Mouse (Mus musculus): ENCODE measurements around the gene Itm2b.

Itm2b gene

GRCm38 (mm10) chr14:73369634-73370033 lies 15.5 kb downstream of the Itm2b start:
- no peak for DNase-seq (ENCODE audit: low spot score in 2 of 2)

DNA sequence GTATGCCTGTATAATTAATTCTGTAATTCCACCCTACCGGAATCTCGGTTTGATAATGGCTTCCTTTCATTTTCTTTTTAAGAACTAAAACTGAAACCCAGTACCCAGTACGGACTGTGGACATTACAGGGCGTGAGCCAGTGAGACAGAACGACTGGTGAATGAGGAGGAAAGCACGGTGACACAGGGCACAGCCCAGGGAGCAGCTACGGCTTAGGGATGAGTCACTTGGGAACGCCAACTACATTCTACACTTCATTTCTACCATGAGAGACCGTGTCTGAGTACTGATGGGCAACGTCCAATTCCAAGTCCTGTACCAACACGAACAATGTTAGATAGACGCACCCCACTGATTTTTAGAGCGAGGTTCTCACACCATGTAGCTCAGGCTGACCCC lies 16.1 kb downstream of the Itm2b start:
- no peak for DNase-seq (ENCODE audit: low spot score in 2 of 2)

- DNase-seq (ENCODE audit: low spot score in 2 of 2): no peak
Measured at GRCm38 (mm10) chr14:73368221-73368620, 16.9 kb downstream of the Itm2b start.

DNA sequence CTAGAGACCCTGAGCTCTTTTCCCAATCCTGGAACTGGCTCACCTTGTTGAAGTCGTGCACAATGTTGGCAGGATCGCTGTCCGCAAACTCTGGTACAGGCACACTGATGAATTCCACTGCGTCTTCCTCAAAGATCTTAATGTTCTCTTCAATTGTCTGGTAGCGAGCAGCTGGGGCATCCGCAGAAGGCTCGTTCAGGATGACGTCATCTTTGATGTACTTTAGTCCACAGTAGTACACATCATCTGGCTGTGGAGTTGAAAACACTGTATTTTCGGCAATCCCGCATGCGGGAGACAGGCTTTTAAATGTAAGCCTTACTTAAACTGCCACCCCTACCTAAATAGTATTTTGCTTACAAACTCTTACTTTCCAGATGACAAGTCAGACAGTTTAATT lies 18.8 kb downstream of the Itm2b start:
- no peak for DNase-seq (ENCODE audit: low spot score in 2 of 2)

GRCm38 (mm10) chr14:73363782-73364181 lies 21.3 kb downstream of the Itm2b start:
- DNase-seq (ENCODE audit: low spot score in 2 of 2): no peak

- no peak for DNase-seq (ENCODE audit: low spot score in 2 of 2)
Measured at GRCm38 (mm10) chr14:73354700-73355099, 30.4 kb downstream of the Itm2b start.

DNA sequence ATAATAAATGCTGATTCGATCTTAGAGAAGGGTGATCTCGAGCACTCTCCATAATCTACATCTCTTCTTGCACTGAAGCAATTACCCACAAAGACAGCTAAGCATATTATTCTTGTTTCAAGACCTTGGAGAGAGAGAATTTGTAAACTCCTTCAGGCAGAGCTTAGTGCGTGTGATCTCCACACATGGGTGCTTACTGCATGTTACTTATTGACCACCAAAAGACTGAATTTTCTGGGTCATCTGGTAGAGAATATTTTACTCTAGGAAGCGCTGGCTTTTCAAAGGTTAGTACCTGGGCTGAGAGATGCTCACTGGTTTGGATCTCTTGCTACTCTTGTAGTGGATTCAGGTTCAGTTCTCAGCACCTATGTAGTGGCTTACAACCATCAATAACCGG lies 34.0 kb downstream of the Itm2b start:
- no peak for DNase-seq (ENCODE audit: low spot score in 2 of 2)

- no peak for DNase-seq (ENCODE audit: low spot score in 2 of 2)
Measured at GRCm38 (mm10) chr14:73350029-73350428, 35.1 kb downstream of the Itm2b start.

GRCm38 (mm10) chr14:73349061-73349670 lies 35.9 kb downstream of the Itm2b start:
- no peak for DNase-seq (ENCODE audit: low spot score in 2 of 2)

DNA sequence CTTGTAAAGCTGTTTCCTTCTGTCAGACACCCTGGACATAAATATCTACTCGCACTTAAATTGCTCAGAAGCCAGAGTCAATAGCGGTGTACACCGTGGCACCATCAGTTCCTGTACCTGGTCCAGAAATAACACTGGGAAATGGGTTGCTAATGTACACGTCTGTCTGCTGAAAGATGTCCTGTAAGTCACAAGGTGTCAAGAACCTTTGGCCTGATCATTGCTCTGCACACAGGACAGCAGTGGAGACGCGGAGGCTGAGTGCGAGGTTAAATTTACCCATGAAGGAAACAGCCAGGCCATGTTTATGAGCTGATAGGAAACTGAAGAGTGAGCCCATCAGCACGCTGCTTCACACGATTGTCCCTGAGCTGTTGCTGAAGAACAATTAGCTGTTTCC lies 37.8 kb downstream of the Itm2b start:
- DNase-seq (ENCODE audit: low spot score in 2 of 2): no peak

- DNase-seq (ENCODE audit: low spot score in 2 of 2): no peak
Measured at GRCm38 (mm10) chr14:73345614-73346013, 39.5 kb downstream of the Itm2b start.

DNA sequence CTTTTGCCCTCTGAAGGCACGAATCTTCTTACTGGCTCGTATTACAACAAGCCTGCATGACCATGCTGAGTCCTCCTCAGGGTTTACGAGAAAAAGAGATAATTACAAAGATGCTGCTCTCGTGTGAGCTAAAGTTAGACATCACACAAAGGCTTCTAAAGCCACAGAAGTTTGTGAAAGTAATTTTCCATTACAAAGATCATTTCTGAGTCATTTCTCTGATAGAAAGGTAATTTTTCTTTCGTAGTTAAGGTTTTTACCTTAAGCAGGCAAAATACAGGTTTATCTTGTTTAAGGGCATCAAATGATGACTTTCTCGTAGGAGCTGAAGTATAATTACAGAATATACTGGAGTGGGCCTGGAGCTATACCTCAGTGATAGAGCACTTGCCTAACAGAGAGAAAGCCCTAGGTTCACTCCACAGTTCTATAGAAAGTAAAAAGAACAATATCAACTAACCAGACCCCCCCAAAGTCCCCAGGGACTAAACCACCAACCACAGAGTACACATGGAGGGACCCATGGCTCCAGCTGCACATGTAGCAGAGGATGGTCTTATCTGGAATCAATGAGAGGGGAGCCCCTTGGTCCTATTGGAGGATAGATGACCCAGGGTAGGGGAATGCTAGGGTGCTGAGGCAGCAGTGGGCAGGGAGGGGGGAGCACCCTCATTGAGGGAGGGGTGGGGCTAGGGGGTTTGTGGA lies 44.9 kb downstream of the Itm2b start:
- DNase-seq (ENCODE audit: low spot score in 2 of 2): peak; percentile 35 to 52

- peak; percentile 41 to 49 for DNase-seq (ENCODE audit: low spot score in 2 of 2)
Measured at GRCm38 (mm10) chr14:73339615-73340014, 45.5 kb downstream of the Itm2b start.

DNA sequence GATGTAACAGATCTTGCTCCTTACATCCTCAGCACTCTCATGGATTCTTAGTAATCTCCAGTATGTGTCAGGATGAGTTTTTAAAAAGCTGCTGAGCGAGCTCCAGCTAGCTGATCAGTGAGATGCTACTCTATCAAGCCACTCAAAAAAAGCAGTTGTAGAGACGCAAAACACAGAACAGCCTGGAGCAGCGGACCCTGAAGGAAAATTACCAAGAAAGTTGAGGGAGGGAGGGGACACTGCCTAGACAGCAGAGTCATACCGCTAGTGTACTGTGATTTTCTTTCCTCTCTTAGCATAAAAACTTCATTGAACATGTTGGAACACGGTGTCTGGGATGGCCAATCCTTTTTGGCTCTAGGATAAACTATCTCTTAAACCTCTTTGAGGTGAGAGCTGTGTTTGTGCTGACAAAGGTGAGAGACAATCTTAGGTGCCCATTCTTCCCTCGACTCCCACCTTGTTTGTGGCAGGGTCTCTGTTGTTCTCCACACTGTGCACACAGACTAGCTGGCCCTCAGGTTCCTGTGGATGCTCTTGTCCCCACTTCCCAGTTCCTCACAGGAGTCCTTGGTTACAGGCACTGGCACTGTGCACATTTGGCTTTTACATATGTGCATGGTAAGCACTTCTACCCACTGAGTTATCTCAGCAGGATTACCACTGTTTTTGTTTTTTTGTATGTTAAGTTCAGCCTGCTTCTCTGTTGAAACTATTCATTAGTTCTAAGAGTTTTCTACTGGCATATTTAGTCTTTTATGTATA lies 48.6 kb downstream of the Itm2b start:
- peak; percentile 55 to 56 for DNase-seq (ENCODE audit: low spot score in 2 of 2)

GRCm38 (mm10) chr14:73334926-73335805 lies 49.9 kb downstream of the Itm2b start:
- DNase-seq (ENCODE audit: low spot score in 2 of 2): peak; percentile 43 to 53

- DNase-seq (ENCODE audit: low spot score in 2 of 2): peak; percentile 59 to 70
Measured at GRCm38 (mm10) chr14:73333880-73334279, 51.2 kb downstream of the Itm2b start.

- DNase-seq (ENCODE audit: low spot score in 2 of 2): no peak
Measured at GRCm38 (mm10) chr14:73331386-73331785, 53.7 kb downstream of the Itm2b start.

DNA sequence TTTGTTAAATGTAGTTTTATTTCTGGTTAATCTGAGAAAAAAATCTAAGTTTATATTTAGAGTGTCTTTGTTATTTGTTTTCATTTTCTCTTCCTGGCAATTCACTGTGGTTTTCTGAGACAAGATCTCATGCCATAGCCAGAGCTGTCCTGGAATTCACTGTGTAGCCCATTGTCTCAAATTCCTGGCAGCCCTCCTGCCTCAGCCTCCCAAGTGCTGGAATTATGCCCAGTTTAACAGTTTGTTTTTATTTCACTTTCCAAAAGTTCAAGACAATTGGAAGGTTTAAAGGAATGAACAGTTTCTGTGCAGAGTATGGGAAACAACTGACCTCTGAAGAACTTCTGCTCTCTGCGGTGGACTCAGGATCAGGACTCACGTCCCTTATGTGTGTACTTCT lies 55.2 kb downstream of the Itm2b start:
- no peak for DNase-seq (ENCODE audit: low spot score in 2 of 2)

DNA sequence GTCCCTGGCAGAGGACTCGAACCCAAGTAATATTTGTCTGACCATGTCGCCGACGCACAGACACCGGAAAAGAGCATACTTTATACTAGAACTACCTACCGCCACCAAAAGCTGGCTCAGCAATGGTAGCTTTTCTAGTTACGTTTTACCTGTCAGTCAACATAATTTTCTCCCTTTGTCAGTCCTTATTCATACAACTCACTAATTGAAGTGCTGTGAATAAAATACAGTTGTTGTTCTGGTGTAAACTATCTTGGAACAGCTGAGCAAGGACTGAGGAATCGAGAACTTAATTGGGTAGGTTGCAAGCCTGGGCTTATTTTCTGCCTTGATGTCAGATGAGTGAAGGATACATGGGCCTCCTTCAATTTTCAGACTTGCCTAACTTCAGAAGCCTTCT lies 58.6 kb downstream of the Itm2b start:
- DNase-seq (ENCODE audit: low spot score in 2 of 2): no peak

DNA sequence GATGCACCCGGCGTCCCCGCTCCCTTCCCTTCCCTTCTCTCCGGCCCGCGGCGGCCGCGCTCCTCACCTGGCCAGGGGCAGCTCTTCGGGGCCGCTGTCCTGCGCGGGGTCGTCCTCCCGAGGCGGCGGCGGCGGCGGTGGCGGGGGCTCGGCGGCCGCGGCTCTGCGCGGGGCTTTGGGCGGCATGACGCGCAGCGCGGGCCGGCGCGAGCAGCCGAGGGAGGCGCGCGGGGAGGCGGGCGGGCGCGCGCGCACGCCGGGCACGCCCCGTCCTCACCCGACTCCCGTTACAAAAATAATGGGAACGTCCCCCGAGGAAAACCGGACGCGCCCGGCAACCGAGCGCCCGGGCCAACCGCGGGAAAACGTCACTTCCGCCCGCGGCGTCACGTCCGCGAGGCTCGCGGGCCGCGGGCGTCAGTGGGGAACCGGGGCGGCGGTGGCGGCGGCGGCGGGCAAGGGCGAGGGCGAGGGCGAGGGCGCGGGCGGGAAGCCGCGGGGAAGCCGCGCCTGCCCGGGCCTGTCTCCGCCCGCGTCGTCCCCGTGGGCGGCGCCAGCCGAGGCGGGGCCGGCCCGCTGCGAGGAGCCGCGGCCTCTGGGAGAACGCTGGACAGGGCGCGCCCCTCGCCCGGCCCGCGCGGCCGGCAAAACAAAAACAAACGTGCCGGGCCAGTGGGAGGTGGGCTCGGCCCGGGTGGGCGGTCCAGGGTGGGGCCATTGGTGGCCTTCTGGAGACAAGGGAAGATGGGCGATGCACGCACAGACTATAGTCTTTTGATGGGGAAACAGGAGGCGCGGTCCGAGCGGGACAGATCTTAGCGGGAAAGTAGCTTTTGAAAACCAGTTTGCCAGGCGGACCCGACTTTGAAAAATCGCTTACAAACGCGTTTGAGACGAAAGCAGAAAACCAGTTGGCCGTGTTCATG lies 59.4 kb downstream of the Itm2b start, which contains the start of gene Rb1:
TSS of gene Rb1 (minus strand) at position 367 of the 926 bp plus-strand sequence.
- DNase-seq (ENCODE audit: low spot score in 2 of 2): peak; percentile 84 to 85

Data from spleen, postnatal 36 days (tissue).